Mouse (Mus musculus) adipocyte (in vitro differentiated cells): ENCODE data around the gene Rasl2-9.
"Not testable (repeated sequence)": the region's sequence is repeated elsewhere in the genome, so short reads cannot be mapped to it uniquely, and the experiment has no call there.

Experiments used
- DNase-seq: peaks from one replicate; pipeline ENCODE4 v3.0.0-alpha.2; 2016; ENCODE audit warnings: low spot score

Rasl2-9 gene

GRCm38 (mm10) chr7:5125549-5126406, at the start of gene Rasl2-9:
TSS of gene Rasl2-9 (minus strand) at chr7:5125950.
- no peak for DNase-seq

GRCm38 (mm10) chr7:5149570-5149969, 23.8 kb upstream of the Rasl2-9 start, which contains the start of gene Vmn1r55:
TSS of gene Vmn1r55 (minus strand) at chr7:5149670.
- not testable (repeated sequence) for DNase-seq

- DNase-seq: no peak
These were observed 672 bp downstream of the Rasl2-9 start for GRCm38 (mm10) chr7:5125078-5125477.

GRCm38 (mm10) chr7:5116850-5117249, 8.9 kb downstream of the Rasl2-9 start, which contains the start of gene Rfpl4:
TSS of gene Rfpl4 (minus strand) at chr7:5116950.
- DNase-seq: no peak

GRCm38 (mm10) chr7:5112701-5113100, 13.0 kb downstream of the Rasl2-9 start:
- DNase-seq: peak; percentile 49

GRCm38 (mm10) chr7:5109301-5109700, 16.4 kb downstream of the Rasl2-9 start:
- DNase-seq: no peak

- no peak for DNase-seq
These were observed 17.5 kb downstream of the Rasl2-9 start for GRCm38 (mm10) chr7:5108272-5108671.

- no peak for DNase-seq
These were observed 23.2 kb downstream of the Rasl2-9 start for GRCm38 (mm10) chr7:5102564-5102963.

- no peak for DNase-seq
These were observed 24.6 kb downstream of the Rasl2-9 start for GRCm38 (mm10) chr7:5101066-5101663.

GRCm38 (mm10) chr7:5099796-5100195, 26.0 kb downstream of the Rasl2-9 start:
- DNase-seq: no peak

GRCm38 (mm10) chr7:5098769-5099168, 27.0 kb downstream of the Rasl2-9 start:
- DNase-seq: no peak

- DNase-seq: no peak
These were observed 32.8 kb downstream of the Rasl2-9 start for GRCm38 (mm10) chr7:5092831-5093510.

- DNase-seq: no peak
These were observed 33.4 kb downstream of the Rasl2-9 start for GRCm38 (mm10) chr7:5092381-5092780.

- DNase-seq: no peak
These were observed 34.6 kb downstream of the Rasl2-9 start for GRCm38 (mm10) chr7:5091008-5091728.

- DNase-seq: no peak
These were observed 35.9 kb downstream of the Rasl2-9 start for GRCm38 (mm10) chr7:5089853-5090252.

GRCm38 (mm10) chr7:5087886-5088285, 37.9 kb downstream of the Rasl2-9 start:
- DNase-seq: no peak

- DNase-seq: no peak
These were observed 38.8 kb downstream of the Rasl2-9 start for GRCm38 (mm10) chr7:5086921-5087440.

- no peak for DNase-seq
These were observed 40.2 kb downstream of the Rasl2-9 start for GRCm38 (mm10) chr7:5085512-5085911.

- no peak for DNase-seq
These were observed 42.2 kb downstream of the Rasl2-9 start for GRCm38 (mm10) chr7:5083325-5084105.

- DNase-seq: no peak
These were observed 43.8 kb downstream of the Rasl2-9 start for GRCm38 (mm10) chr7:5081939-5082338.

- no peak for DNase-seq
These were observed 44.5 kb downstream of the Rasl2-9 start for GRCm38 (mm10) chr7:5081241-5081640.
